8 mouse cellular contexts compared by ENCODE assay signal in the genomic region with DNA sequence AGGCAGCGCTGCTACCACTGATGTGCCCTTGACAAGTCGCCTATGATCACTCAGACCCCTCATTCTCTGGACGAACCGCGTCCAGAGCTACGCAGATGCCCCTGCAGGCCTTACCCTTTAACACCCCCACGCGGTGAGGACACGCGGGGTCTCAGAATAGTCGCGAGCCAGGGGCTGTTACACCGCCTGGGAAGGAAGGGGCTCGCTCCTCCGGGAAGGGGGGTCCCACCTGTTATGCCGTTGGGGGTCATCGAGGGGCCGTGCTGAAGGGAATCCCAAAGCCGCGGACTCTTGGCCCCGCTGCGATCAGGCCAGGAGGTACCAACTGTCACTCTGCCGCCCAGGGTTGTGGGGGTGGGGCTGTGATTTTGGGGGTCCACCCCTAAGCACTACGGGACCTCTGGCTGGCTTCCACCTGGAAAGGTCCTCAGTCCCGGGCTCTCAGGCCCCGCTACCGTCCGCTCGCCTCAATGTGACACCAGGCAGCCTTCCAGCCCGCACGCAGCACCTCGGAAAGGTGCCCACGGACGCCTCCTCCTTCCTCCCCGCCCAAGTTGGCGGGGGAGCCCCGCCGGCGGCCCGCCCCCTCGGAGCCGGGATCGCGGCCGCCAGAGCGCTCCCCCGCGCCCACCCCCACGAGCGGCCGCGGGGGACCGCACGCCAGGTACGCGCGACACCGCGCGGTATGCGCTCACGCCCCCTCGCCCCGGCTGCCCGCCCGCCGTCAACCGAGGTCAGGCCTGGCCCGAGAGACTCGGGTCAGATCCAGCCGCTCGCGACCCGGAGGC. TPM values are rescaled to one million over a fixed set of nuclear protein-coding genes. Genes with fewer than 3 reads are reported as not detected.
DNase-seq lines count a peak whose midpoint lies in the region; ATAC-seq lines count a peak whose summit lies in the region.

No protein-coding gene starts in this region.

- H3K4me3 ChIP-seq in embryonic facial prominence, embryonic 11.5 days (ENCODE audit: low read depth, low read length): peak overlapping the region; percentile 87
- peak overlapping the region; percentile 88 for H3K4me3 ChIP-seq in heart, embryonic 11.5 days (ENCODE audit: low read depth, low read length)
- H3K4me3 ChIP-seq in liver, embryonic 11.5 days (ENCODE audit: low read depth, low read length): peak overlapping the region; percentile 80

- peak; percentile 57 for ATAC-seq in embryonic facial prominence, embryonic 11.5 days (replicated peaks; ENCODE audit: insufficient number of reproducible peaks, low FRiP score, low TSS enrichment, low read depth)
- peak; percentile 9; the same call in 1 of the 2 replicates for ATAC-seq in heart, embryonic 11.5 days (replicated peaks; ENCODE audit: insufficient number of reproducible peaks, low FRiP score, low TSS enrichment)
- ATAC-seq in liver, embryonic 11.5 days (replicated peaks; ENCODE audit: low FRiP score): peak; percentile 32; the same call in 1 of the 2 replicates

- peak overlapping the region; percentile 97 for H3K4me2 ChIP-seq in embryonic facial prominence, embryonic 11.5 days (ENCODE audit: low read depth, low read length)
- H3K4me2 ChIP-seq in heart, embryonic 11.5 days: peak overlapping the region; percentile 79
- H3K4me2 ChIP-seq in liver, embryonic 11.5 days: peak overlapping the region; percentile 99

- H3K36me3 ChIP-seq in embryonic facial prominence, embryonic 11.5 days (replicated peaks; ENCODE audit: control insufficient read depth, insufficient read depth, low read depth, low read length): no peaks in the 10 kb centered on the region
- H3K36me3 ChIP-seq in heart, embryonic 11.5 days (ENCODE audit: control insufficient read depth, insufficient read depth, low read length): no peaks in the 10 kb centered on the region
- H3K36me3 ChIP-seq in liver, embryonic 11.5 days (ENCODE audit: control insufficient read depth, insufficient read depth, low read length): no peaks in the 10 kb centered on the region

- peak; percentile 72 for DNase-seq in CD4-positive, CD25-positive, alpha-beta regulatory T cell, adult 2 months (ENCODE audit: low read depth, low spot score)
- peak; percentile 84 for DNase-seq in adrenal gland, adult 2 months
- DNase-seq in embryonic facial prominence, embryonic 11.5 days (ENCODE audit: low spot score): peak; percentile 45
- DNase-seq in kidney, adult 9 months: peak; percentile 62
- DNase-seq in liver, embryonic 11.5 days (ENCODE audit: low spot score): no peak
- peak; percentile 59 for DNase-seq in neural tube, embryonic 10.5 days (ENCODE audit: extremely low spot score, low spot score)
- peak; percentile 82 for DNase-seq in testis, postnatal 10 days (ENCODE audit: low spot score)

- peak overlapping the region; percentile 87 for H3K9ac ChIP-seq in embryonic facial prominence, embryonic 11.5 days (replicated peaks; ENCODE audit: low read length)
- peak overlapping the region; percentile 90 for H3K9ac ChIP-seq in heart, embryonic 11.5 days (ENCODE audit: low read depth, low read length)
- peak overlapping the region; percentile 86 for H3K9ac ChIP-seq in liver, embryonic 11.5 days (ENCODE audit: low read depth, low read length)

- no peaks in the 10 kb centered on the region for H3K27me3 ChIP-seq in embryonic facial prominence, embryonic 11.5 days (ENCODE audit: control insufficient read depth, insufficient read depth, low read length)
- no peaks in the 10 kb centered on the region for H3K27me3 ChIP-seq in heart, embryonic 11.5 days (ENCODE audit: control insufficient read depth, insufficient read depth, low read length)
- H3K27me3 ChIP-seq in liver, embryonic 11.5 days (replicated peaks; ENCODE audit: control insufficient read depth, insufficient read depth, low read length): peaks cover 3% of the 10 kb centered on the region; the same call in 1 of the 2 replicates

- under 1% methylated on average over 68 of the region's 74 CpGs for WGBS in embryonic facial prominence, embryonic 11.5 days
- WGBS in heart, embryonic 11.5 days (ENCODE audit: insufficient replicate concordance): under 1% methylated on average over 57 of the region's 74 CpGs
- WGBS in liver, embryonic 11.5 days: 2% methylated on average over 65 of the region's 74 CpGs

- H3K4me1 ChIP-seq in embryonic facial prominence, embryonic 11.5 days (ENCODE audit: control insufficient read depth, insufficient read depth, low read length): no peaks in the 10 kb centered on the region
- H3K4me1 ChIP-seq in heart, embryonic 11.5 days (ENCODE audit: control insufficient read depth, insufficient read depth, low read length): peaks cover 14% of the 10 kb centered on the region; the same call in 1 of the 2 replicates
- H3K4me1 ChIP-seq in liver, embryonic 11.5 days (replicated peaks; ENCODE audit: control insufficient read depth, insufficient read depth, low read length): peaks cover 20% of the 10 kb centered on the region

- H3K9me3 ChIP-seq in embryonic facial prominence, embryonic 11.5 days (replicated peaks; ENCODE audit: control insufficient read depth, low read length): no peaks in the 10 kb centered on the region
- H3K9me3 ChIP-seq in heart, embryonic 11.5 days (replicated peaks; ENCODE audit: control insufficient read depth, low read length): no peaks in the 10 kb centered on the region
- H3K9me3 ChIP-seq in liver, embryonic 11.5 days (ENCODE audit: control insufficient read depth, low read length): no peaks in the 10 kb centered on the region; the same call in 1 of the 2 replicates

- peak overlapping the region; percentile 79; the same call in 1 of the 2 replicates for H3K27ac ChIP-seq in embryonic facial prominence, embryonic 11.5 days (replicated peaks; ENCODE audit: low read depth, low read length)
- H3K27ac ChIP-seq in heart, embryonic 11.5 days (ENCODE audit: low read depth, low read length): peak overlapping the region; percentile 96
- peak overlapping the region; percentile 83 for H3K27ac ChIP-seq in liver, embryonic 11.5 days (ENCODE audit: low read depth, low read length)

RNA-seq across cellular contexts. Expression of gene Sgms1, which starts 1.9 kb away (rescaled TPM):
- 10 to 100 TPM; 71.4 to 73.5 TPM for total RNA-seq in adrenal gland, adult 2 months (2021)
- polyA plus RNA-seq in adrenal gland, adult 2 months (2012; rRNA removed): 13.3 and 16.8 TPM in 2 replicates
- 12.2 and 15.3 TPM in 2 replicates for polyA plus RNA-seq in embryonic facial prominence, embryonic 11.5 days (2014; fragmentation: Nextera tagmentation; extraction: Ambion mirVana)
- 36.8 and 40.6 TPM in 2 replicates for polyA plus RNA-seq in heart, embryonic 11.5 days (2014; fragmentation: Nextera tagmentation; extraction: Ambion mirVana)
- polyA plus RNA-seq in liver, embryonic 11.5 days (2014; fragmentation: Nextera tagmentation; extraction: Ambion mirVana): 31.4 and 32.0 TPM in 2 replicates
